Mouse (Mus musculus): ENCODE measurements around the gene Gpatch3. TPM values are rescaled to one million over a fixed set of nuclear protein-coding genes. Genes with fewer than 3 reads are reported as not detected.

The Gpatch3 gene
- polyA plus RNA-seq, 1 experiment from 2014 or later = 7.1 TPM

DNA sequence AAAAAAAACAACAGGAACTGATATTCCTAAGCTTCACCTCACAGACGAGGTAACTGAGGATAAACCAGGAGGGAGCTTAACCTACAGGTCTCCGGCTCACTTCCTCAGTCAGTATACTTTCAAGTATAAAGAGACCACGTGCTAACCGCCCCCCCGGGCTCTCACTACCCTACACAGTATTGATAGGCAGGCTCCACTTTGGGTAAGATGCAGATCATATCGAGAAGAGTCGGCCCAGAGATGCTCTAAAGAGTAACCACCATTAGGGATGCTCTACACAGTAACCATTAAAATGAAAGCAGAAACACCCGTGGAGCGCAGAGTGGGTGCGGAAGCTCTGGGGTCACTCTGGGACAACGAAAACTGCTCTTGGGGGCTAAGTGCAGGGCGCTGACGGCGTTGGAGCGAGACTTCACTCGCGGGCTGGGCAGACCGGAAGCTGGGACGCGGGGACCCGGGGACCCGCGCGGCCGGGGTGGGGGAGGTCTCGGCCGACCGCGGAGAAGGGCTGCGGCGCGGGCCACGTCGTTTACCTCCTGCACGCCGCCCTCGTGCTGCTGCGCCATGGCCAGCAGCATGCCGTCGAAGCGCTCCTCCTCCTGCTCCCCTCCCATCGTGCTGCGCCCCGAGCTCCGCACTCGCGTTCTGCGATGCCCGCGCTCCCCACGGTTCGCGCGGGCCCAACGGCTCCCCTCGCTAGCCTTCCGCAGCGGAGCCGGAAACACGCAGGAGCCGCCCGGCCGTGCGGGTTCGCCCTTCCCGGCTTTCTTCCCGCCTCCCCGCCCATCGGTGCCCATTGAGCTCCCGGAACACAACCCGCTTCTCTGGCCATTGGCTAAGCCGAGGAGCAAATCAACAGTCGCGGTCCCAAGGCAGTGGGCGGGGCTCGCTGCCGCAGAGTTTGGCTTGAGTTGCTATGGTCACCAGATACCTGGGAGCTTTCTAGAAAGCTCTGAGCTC lies 29.0 kb upstream of the Gpatch3 start, which contains the start of gene Nudc:
TSS of gene Nudc (minus strand) at position 725 of the 960 bp plus-strand sequence.
- Histone ChIP-seq H3K9ac (ENCODE audit: low read depth, low read length) (peak within 1 kb of the TSS; percentile 73), H3K4me3 (ENCODE audit: low read depth, low read length) (peak within 1 kb of the TSS; percentile 91), H3K4me1 (replicated peaks; ENCODE audit: control insufficient read depth, insufficient read depth, low read length) (peaks cover 5% of the 10 kb centered on the region; the same call in 1 of the 2 replicates), H3K4me2 (replicated peaks; ENCODE audit: low read depth) (peak within 1 kb of the TSS; percentile 70), H3K36me3 (ENCODE audit: control insufficient read depth, insufficient read depth) (peaks cover 12% of the 10 kb centered on the region), H3K27ac (ENCODE audit: low read depth, low read length) (peak within 1 kb of the TSS; percentile 69), H3K9me3 (ENCODE audit: control insufficient read depth) (no peaks in the 10 kb centered on the region), H3K27me3 (replicated peaks; ENCODE audit: control insufficient read depth, insufficient read depth, low read length) (no peaks in the 10 kb centered on the region)
- ATAC-seq = peak; percentile 99
- under 1% methylated on average over 58 of the region's 77 CpGs for WGBS
- TF ChIP-seq CTCF (IDR thresholded peaks at IDR 0.05; ENCODE audit: low read depth) = no peak

DNA sequence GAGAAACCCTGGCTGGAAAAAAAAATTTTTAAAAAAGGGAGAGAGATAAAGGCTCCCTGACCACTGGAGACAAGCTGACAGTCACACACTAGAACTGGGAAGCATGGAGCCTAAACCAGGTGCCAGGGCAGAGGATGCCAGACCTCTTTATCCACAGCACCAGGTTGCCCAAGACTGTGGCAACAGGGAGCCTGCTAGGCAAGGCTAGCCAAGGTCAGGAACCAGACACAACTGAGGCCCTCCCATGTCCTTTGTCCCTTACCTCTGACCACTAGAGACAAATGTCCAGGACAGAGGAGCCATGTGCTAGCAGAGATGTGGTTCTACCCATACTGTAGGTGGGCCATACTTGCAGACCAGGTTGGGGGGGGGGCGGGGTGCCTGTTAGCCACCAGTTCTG lies 22.5 kb upstream of the Gpatch3 start:
- no peak overlapping the region for H3K4me2 ChIP-seq (replicated peaks; ENCODE audit: low read depth)
- TF ChIP-seq CTCF (IDR thresholded peaks at IDR 0.05; ENCODE audit: low read depth) = no peak
- no peaks in the 10 kb centered on the region for H3K4me1 ChIP-seq (replicated peaks; ENCODE audit: control insufficient read depth, insufficient read depth, low read length)
- no peaks in the 10 kb centered on the region for H3K9me3 ChIP-seq (ENCODE audit: control insufficient read depth)
- WGBS = 88% methylated on average over 1 of the region's 1 CpGs
- no peaks in the 10 kb centered on the region for H3K36me3 ChIP-seq (ENCODE audit: control insufficient read depth, insufficient read depth)
- H3K4me3 ChIP-seq (ENCODE audit: low read depth, low read length) = no peak overlapping the region
- H3K27ac ChIP-seq (ENCODE audit: low read depth, low read length) = peak overlapping the region; percentile 64; the same call in 1 of the 2 replicates
- no peaks in the 10 kb centered on the region for H3K27me3 ChIP-seq (replicated peaks; ENCODE audit: control insufficient read depth, insufficient read depth, low read length)
- ATAC-seq = no peak
- no peak overlapping the region for H3K9ac ChIP-seq (ENCODE audit: low read depth, low read length)

GRCm38 (mm10) chr4:133552768-133553447 lies 21.6 kb upstream of the Gpatch3 start, which contains the start of gene Nr0b2:
Gene Nr0b2 (plus strand): TSS chr4:133553376.
- peak within 1 kb of the TSS; percentile 19; the same call in 1 of the 2 replicates for H3K4me3 ChIP-seq (ENCODE audit: low read depth, low read length)
- peak within 1 kb of the TSS; percentile 73 for H3K27ac ChIP-seq (ENCODE audit: low read depth, low read length)
- 22% methylated on average over 10 of the region's 10 CpGs for WGBS
- no peaks in the 10 kb centered on the region for H3K36me3 ChIP-seq (ENCODE audit: control insufficient read depth, insufficient read depth)
- H3K4me2 ChIP-seq (replicated peaks; ENCODE audit: low read depth) = peak within 1 kb of the TSS; percentile 51
- ATAC-seq = peak; percentile 69
- no peaks in the 10 kb centered on the region for H3K27me3 ChIP-seq (replicated peaks; ENCODE audit: control insufficient read depth, insufficient read depth, low read length)
- no peaks in the 10 kb centered on the region for H3K9me3 ChIP-seq (ENCODE audit: control insufficient read depth)
- no peak within 1 kb of the TSS for H3K9ac ChIP-seq (ENCODE audit: low read depth, low read length)
- H3K4me1 ChIP-seq (replicated peaks; ENCODE audit: control insufficient read depth, insufficient read depth, low read length) = no peaks in the 10 kb centered on the region
- TF ChIP-seq CTCF (IDR thresholded peaks at IDR 0.05; ENCODE audit: low read depth) = no peak

DNA sequence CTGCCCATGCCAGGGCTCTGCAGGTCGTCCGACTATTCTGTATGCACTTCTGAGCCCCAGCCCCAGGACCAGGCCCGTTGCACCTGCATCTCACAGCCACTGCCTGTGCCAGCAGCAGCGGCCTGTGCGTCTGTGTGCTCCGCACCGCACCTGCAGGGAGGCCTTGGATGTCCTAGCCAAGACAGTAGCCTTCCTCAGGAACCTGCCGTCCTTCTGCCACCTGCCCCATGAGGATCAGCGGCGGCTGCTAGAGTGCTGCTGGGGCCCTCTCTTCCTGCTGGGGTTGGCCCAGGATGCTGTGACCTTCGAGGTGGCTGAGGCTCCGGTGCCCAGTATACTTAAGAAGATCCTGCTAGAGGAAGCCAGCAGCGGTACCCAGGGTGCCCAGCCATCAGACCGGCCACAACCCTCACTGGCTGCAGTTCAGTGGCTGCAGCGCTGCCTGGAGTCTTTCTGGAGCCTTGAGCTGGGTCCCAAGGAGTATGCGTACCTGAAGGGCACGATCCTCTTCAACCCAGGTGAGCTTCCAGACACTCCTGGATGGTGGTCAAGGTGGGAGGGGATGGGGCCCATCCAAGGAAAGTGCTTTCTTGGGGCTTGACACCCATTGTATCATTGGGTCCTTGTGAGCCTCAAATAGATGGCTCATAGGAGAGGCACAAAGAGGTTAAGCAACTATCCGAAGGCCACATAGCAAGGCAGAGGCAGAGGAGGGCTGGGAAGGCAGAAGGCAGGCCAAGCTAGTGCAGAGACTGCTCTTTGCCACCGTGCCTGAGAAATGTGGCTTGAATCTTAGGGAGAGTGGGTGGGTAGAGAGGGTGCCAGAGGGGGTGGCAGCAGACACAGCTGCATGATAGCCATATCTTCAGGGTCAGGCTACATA lies 20.9 kb upstream of the Gpatch3 start:
- no peak; the same call in 1 of the 2 replicates for ATAC-seq
- H3K27me3 ChIP-seq (replicated peaks; ENCODE audit: control insufficient read depth, insufficient read depth, low read length) = no peaks in the 10 kb centered on the region
- H3K27ac ChIP-seq (ENCODE audit: low read depth, low read length) = peak overlapping the region; percentile 73

GRCm38 (mm10) chr4:133557041-133557717 lies 17.4 kb upstream of the Gpatch3 start:
- no peaks in the 10 kb centered on the region for H3K27me3 ChIP-seq (replicated peaks; ENCODE audit: control insufficient read depth, insufficient read depth, low read length)
- peak overlapping the region; percentile 35 for H3K4me2 ChIP-seq (replicated peaks; ENCODE audit: low read depth)
- TF ChIP-seq CTCF (IDR thresholded peaks at IDR 0.05; ENCODE audit: low read depth) = no peak
- no peak overlapping the region for H3K9ac ChIP-seq (ENCODE audit: low read depth, low read length)
- WGBS = 29% methylated on average over 10 of the region's 10 CpGs
- no peak overlapping the region for H3K27ac ChIP-seq (ENCODE audit: low read depth, low read length)
- no peaks in the 10 kb centered on the region for H3K9me3 ChIP-seq (ENCODE audit: control insufficient read depth)
- H3K4me1 ChIP-seq (replicated peaks; ENCODE audit: control insufficient read depth, insufficient read depth, low read length) = no peaks in the 10 kb centered on the region
- H3K36me3 ChIP-seq (ENCODE audit: control insufficient read depth, insufficient read depth) = no peaks in the 10 kb centered on the region
- peak; percentile 32 for ATAC-seq
- no peak overlapping the region for H3K4me3 ChIP-seq (ENCODE audit: low read depth, low read length)

More for the DNA sequence above, 20.9 kb upstream of the Gpatch3 start:
- H3K9me3 ChIP-seq (ENCODE audit: control insufficient read depth) = no peaks in the 10 kb centered on the region
- H3K4me2 ChIP-seq (replicated peaks; ENCODE audit: low read depth) = peak overlapping the region; percentile 51
- no peaks in the 10 kb centered on the region for H3K4me1 ChIP-seq (replicated peaks; ENCODE audit: control insufficient read depth, insufficient read depth, low read length)
- 53% methylated on average over 19 of the region's 19 CpGs for WGBS
- no peaks in the 10 kb centered on the region for H3K36me3 ChIP-seq (ENCODE audit: control insufficient read depth, insufficient read depth)
- no peak for TF ChIP-seq CTCF (IDR thresholded peaks at IDR 0.05; ENCODE audit: low read depth)
- no peak overlapping the region for H3K9ac ChIP-seq (ENCODE audit: low read depth, low read length)
- H3K4me3 ChIP-seq (ENCODE audit: low read depth, low read length) = peak overlapping the region; percentile 19; the same call in 1 of the 2 replicates
